Mouse (Mus musculus): ENCODE data around the gene Ovol3.

DNA sequence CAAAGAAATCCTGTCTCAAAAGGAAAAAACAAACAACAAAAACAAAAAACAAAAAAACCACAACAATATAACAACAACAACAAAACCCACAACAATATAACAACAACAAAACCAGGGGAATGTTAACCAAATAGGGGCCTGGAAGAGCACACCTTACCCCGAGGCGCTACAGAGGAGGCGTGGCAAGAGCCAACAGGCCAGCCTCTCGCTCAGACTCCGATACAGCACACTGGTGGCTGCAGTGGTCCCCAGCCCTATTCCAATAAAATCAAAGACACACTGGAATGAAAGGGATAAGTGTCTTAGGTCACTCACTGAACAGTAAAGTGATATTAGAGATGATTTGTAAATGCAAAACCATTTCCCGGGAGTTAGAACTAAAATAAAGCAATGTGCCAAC, 44.0 kb upstream of the Ovol3 start:
- TF ChIP-seq CTCF (conservative IDR thresholded peaks at IDR 0.05; ENCODE audit: insufficient read depth, insufficient read length, low read depth, low read length) (no peak), POLR2A (IDR thresholded peaks at IDR 0.05; ENCODE audit: low read depth, low read length) (no peak)

Data from kidney, adult 2 months (tissue).